Mouse (Mus musculus) gastrocnemius, postnatal 14 days (tissue): Measurements from ENCODE around the gene Tmem50a. TPM values are rescaled to one million over a fixed set of nuclear protein-coding genes. Genes with fewer than 3 reads are reported as not detected.
A peak's percentile ranks its signal among the peaks of the same experiment; 100 is the strongest.
"Not testable (repeated sequence)": the region's sequence is repeated elsewhere in the genome, so short reads cannot be mapped to it uniquely, and the experiment has no call there.

Source experiments
- DNase-seq: peaks from one replicate; pipeline ENCODE4 v3.0.0; 2021; ENCODE audit warnings: mixed read lengths
- intact Hi-C: fragments of 180-260 bp; cut with DNase I; formaldehyde crosslinking; loops from one replicate; pipeline ENCODE4 v1.15.1; 2025; ENCODE audit warnings: low total_unique reads
- total RNA-seq, 2 experiments: library from RNA; stranded (reverse); gene quantifications; 2 replicates each; pipeline ENCODE4 v1.2.3; 2021

Gene Tmem50a
- total RNA-seq, 2 experiments from 2014 or later: 41.1 to 45.9 TPM

GRCm38 (mm10) chr4:134925206-134925605 is 10.4 kb upstream of the Tmem50a start:
- DNase-seq: peak; percentile 68
- intact Hi-C loops: no loop called here

GRCm38 (mm10) chr4:134924019-134924741 is 9.4 kb upstream of the Tmem50a start:
- DNase-seq: peak; percentile 73
- intact Hi-C loops: no loop called here

- intact Hi-C loops: no loop called here
- DNase-seq: peak; percentile 99
Observed at GRCm38 (mm10) chr4:134923258-134924018, 8.6 kb upstream of the Tmem50a start, which contains the start of gene Rsrp1. Gene Rsrp1, plus strand, starts transcription at chr4:134923592.

- intact Hi-C loops: no loop called here
- peak; percentile 75 for DNase-seq
Observed at GRCm38 (mm10) chr4:134922925-134923244, 8.1 kb upstream of the Tmem50a start.

- intact Hi-C loops: no loop called here
- DNase-seq: no peak
Observed at GRCm38 (mm10) chr4:134922111-134922924, 7.5 kb upstream of the Tmem50a start.

GRCm38 (mm10) chr4:134921703-134922102 is 6.9 kb upstream of the Tmem50a start:
- intact Hi-C loops: no loop called here
- DNase-seq: no peak

- intact Hi-C loops: no loop called here
- DNase-seq: no peak
Observed at GRCm38 (mm10) chr4:134920631-134921030, 5.8 kb upstream of the Tmem50a start.

GRCm38 (mm10) chr4:134919733-134920540 is 5.1 kb upstream of the Tmem50a start:
- intact Hi-C loops: no loop called here
- no peak for DNase-seq

- intact Hi-C loops: no loop called here
- DNase-seq: peak; percentile 53
Observed at GRCm38 (mm10) chr4:134918381-134918780, 3.6 kb upstream of the Tmem50a start.

- no peak for DNase-seq
- intact Hi-C loops: no loop called here
Observed at GRCm38 (mm10) chr4:134917194-134917593, 2.4 kb upstream of the Tmem50a start.

GRCm38 (mm10) chr4:134915223-134916050 is 613 bp upstream of the Tmem50a start:
- DNase-seq: no peak
- intact Hi-C loops: no loop called here

- no peak for DNase-seq
- intact Hi-C loops: no loop called here
Observed at GRCm38 (mm10) chr4:134914122-134914863, 531 bp downstream of the Tmem50a start.

GRCm38 (mm10) chr4:134913413-134913812 is 1.4 kb downstream of the Tmem50a start:
- peak; percentile 72 for DNase-seq
- intact Hi-C loops: no loop called here

GRCm38 (mm10) chr4:134911406-134911805 is 3.4 kb downstream of the Tmem50a start:
- intact Hi-C loops, DNase-seq: not testable (repeated sequence)

- no peak for DNase-seq
- intact Hi-C loops: no loop called here
Observed at GRCm38 (mm10) chr4:134903046-134903445, 11.8 kb downstream of the Tmem50a start.

GRCm38 (mm10) chr4:134901126-134901525 is 13.7 kb downstream of the Tmem50a start:
- intact Hi-C loops: no loop called here
- DNase-seq: no peak

- intact Hi-C loops: no loop called here
- no peak for DNase-seq
Observed at GRCm38 (mm10) chr4:134897256-134897655, 17.6 kb downstream of the Tmem50a start.

GRCm38 (mm10) chr4:134892096-134892495 is 22.7 kb downstream of the Tmem50a start:
- DNase-seq: peak; percentile 58
- intact Hi-C loops: no loop called here
